Mouse (Mus musculus): ENCODE data around the gene Ppp1r36. TPM values are rescaled to one million over a fixed set of nuclear protein-coding genes. Genes with fewer than 3 reads are reported as not detected.

The Ppp1r36 gene
- total and polyA plus RNA-seq, 3 experiments, result not detected

DNA sequence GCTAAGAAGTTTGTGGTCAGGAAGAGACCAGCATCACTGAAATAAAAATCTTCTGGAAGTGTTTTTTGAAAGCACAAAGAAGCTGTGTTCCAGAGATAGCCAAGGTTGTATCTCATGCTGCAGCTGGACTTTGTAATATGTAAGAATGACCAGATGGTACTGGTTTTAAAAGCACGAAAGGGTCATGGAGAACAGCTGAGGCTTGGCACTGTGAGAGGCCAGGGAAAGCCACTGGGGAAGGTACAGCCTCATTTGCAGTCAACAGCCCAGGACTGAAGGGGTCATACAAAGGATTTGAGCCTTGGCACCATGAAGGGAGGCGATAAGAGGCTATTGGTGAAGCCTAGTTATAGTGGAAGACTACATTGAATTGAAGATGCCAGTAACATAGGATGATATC lies 65.1 kb downstream of the Ppp1r36 start:
- Histone ChIP-seq H3K4me3 (replicated peaks in 1 of 3; ENCODE audit: low read depth in 2 of 3, low read length in 2 of 3, poor library complexity in 1 of 3) (no peak overlapping the region), H3K27me3 (replicated peaks) (no peaks in the 10 kb centered on the region), H3K27ac (ENCODE audit: insufficient read depth, low read depth) (no peak overlapping the region), H3K79me2 (replicated peaks; ENCODE audit: control insufficient read depth, extremely low read depth, insufficient read depth, poor library complexity, severe bottlenecking) (no peaks in the 10 kb centered on the region), H3K4me1 (ENCODE audit: control insufficient read depth in 1 of 2, insufficient read depth in 2 of 2) (peaks cover 9 to 11% of the 10 kb centered on the region in 2 experiments), H3K36me3 (replicated peaks in 1 of 2; ENCODE audit: control insufficient read depth in 1 of 2, insufficient read depth in 1 of 2, low read length in 1 of 2) (peaks cover 0 to 2% of the 10 kb centered on the region in 2 experiments), H3K4me2 (ENCODE audit: insufficient read depth, low read depth, poor library complexity, severe bottlenecking) (no peak overlapping the region), H3K9ac (ENCODE audit: insufficient read depth, low read depth) (no peak overlapping the region), H3K9me3 (replicated peaks; ENCODE audit: low read length) (peaks cover 2% of the 10 kb centered on the region)
- DNase-seq (ENCODE audit: extremely low read depth), result no peak
- dilution Hi-C loops (cut with MboI; ENCODE audit: extremely low pct_ligation_motif_present, extremely low pct_unique_long_range_greater_than_20kb, low sequenced_read_pairs), result no loop called here
- in situ Hi-C loops (cut with MboI; ENCODE audit: low pct_ligation_motif_present, low pct_unique_long_range_greater_than_20kb, low sequenced_read_pairs), result loop anchor here (25.0 kb wide), 1 partner anchor 230 kb away; the partner anchor contains the start of gene Sptb
- no peak for TF ChIP-seq GABPA (IDR thresholded peaks at IDR 0.05; ENCODE audit: insufficient replicate concordance, low read depth, low read length)
- no peak for TF ChIP-seq MXI1 (IDR thresholded peaks at IDR 0.05; ENCODE audit: low read depth, low read length)
- no peak for TF ChIP-seq E2F4 (IDR thresholded peaks at IDR 0.05; ENCODE audit: insufficient replicate concordance, low read depth, low read length)
- no peak for TF ChIP-seq TBP (conservative IDR thresholded peaks at IDR 0.05; ENCODE audit: low read depth, low read length)

- Histone ChIP-seq H3K4me3 (replicated peaks in 1 of 3; ENCODE audit: low read depth in 2 of 3, low read length in 2 of 3, poor library complexity in 1 of 3) (no peak overlapping the region), H3K9me3 (replicated peaks; ENCODE audit: low read length) (peaks cover 2% of the 10 kb centered on the region), H3K79me2 (replicated peaks; ENCODE audit: control insufficient read depth, extremely low read depth, insufficient read depth, poor library complexity, severe bottlenecking) (no peaks in the 10 kb centered on the region), H3K36me3 (replicated peaks in 1 of 2; ENCODE audit: control insufficient read depth in 1 of 2, insufficient read depth in 1 of 2, low read length in 1 of 2) (peaks cover 0 to 2% of the 10 kb centered on the region in 2 experiments), H3K27ac (ENCODE audit: insufficient read depth, low read depth) (no peak overlapping the region), H3K4me1 (ENCODE audit: control insufficient read depth in 1 of 2, insufficient read depth in 2 of 2) (peaks cover 9 to 11% of the 10 kb centered on the region in 2 experiments), H3K4me2 (ENCODE audit: insufficient read depth, low read depth, poor library complexity, severe bottlenecking) (no peak overlapping the region), H3K9ac (ENCODE audit: insufficient read depth, low read depth) (no peak overlapping the region), H3K27me3 (replicated peaks) (no peaks in the 10 kb centered on the region)
- in situ Hi-C loops (cut with MboI; ENCODE audit: low pct_ligation_motif_present, low pct_unique_long_range_greater_than_20kb, low sequenced_read_pairs) (loop anchor here (25.0 kb wide), 1 partner anchor 229 kb away; the partner anchor contains the start of gene Sptb), dilution Hi-C loops (cut with MboI; ENCODE audit: extremely low pct_ligation_motif_present, extremely low pct_unique_long_range_greater_than_20kb, low sequenced_read_pairs) (no loop called here)
- TF ChIP-seq MEF2A (IDR thresholded peaks at IDR 0.05; ENCODE audit: borderline replicate concordance, low read depth, low read length) (no peak), GABPA (IDR thresholded peaks at IDR 0.05; ENCODE audit: insufficient replicate concordance, low read depth, low read length) (no peak), JUN (IDR thresholded peaks at IDR 0.05; ENCODE audit: insufficient read depth, low read depth, low read length) (no peak), BHLHE40 (IDR thresholded peaks at IDR 0.05; ENCODE audit: low read depth, low read length) (no peak), TCF12 (IDR thresholded peaks at IDR 0.05; ENCODE audit: low read depth, low read length) (no peak), POLR2AphosphoS2 (IDR thresholded peaks at IDR 0.05; ENCODE audit: low read depth, low read length) (no peak), IRF4 (IDR thresholded peaks at IDR 0.05; ENCODE audit: low read depth, low read length) (no peak), MXI1 (IDR thresholded peaks at IDR 0.05; ENCODE audit: low read depth, low read length) (no peak), JUND (conservative IDR thresholded peaks at IDR 0.05; ENCODE audit: low read depth, low read length) (no peak), USF1 (IDR thresholded peaks at IDR 0.05; ENCODE audit: low read depth, low read length) (no peak), HCFC1 (IDR thresholded peaks at IDR 0.05; ENCODE audit: low read depth, low read length) (no peak), UBTF (IDR thresholded peaks at IDR 0.05; ENCODE audit: low read depth, low read length) (no peak), RCOR1 (conservative IDR thresholded peaks at IDR 0.05; ENCODE audit: low read depth, low read length) (no peak), E2F4 (IDR thresholded peaks at IDR 0.05; ENCODE audit: insufficient replicate concordance, low read depth, low read length) (no peak), ELF1 (IDR thresholded peaks at IDR 0.05; ENCODE audit: low read depth, low read length) (no peak), ZMIZ1 (IDR thresholded peaks at IDR 0.05; ENCODE audit: low read depth, low read length) (no peak), MYC (IDR thresholded peaks at IDR 0.05; ENCODE audit: low read depth, low read length) (no peak), MAZ (IDR thresholded peaks at IDR 0.05; ENCODE audit: low read depth, low read length) (no peak), CHD2 (IDR thresholded peaks at IDR 0.05; ENCODE audit: low read length) (no peak)
- no peak for DNase-seq (ENCODE audit: extremely low read depth)
Measured at GRCm38 (mm10) chr12:76482948-76483347, 65.6 kb downstream of the Ppp1r36 start.

Data from CH12.LX (cell line).